Mouse (Mus musculus): ENCODE results near the gene Mbnl1. TPM values are rescaled to one million over a fixed set of nuclear protein-coding genes. Genes with fewer than 3 reads are reported as not detected.

Gene Mbnl1
- polyA plus RNA-seq, 1 experiment: 20.3 TPM

GRCm38 (mm10) chr3:60563529-60564243 lies 91.1 kb downstream of the Mbnl1 start:
- H3K4me3 ChIP-seq (replicated peaks): no peak overlapping the region
- peaks cover 91% of the 10 kb centered on the region for H3K4me1 ChIP-seq
- H3K9me3 ChIP-seq: no peaks in the 10 kb centered on the region
- TF ChIP-seq FLI1 (IDR thresholded peaks at IDR 0.05; ENCODE audit: low read length): no peak
- TF ChIP-seq GATA1 (IDR thresholded peaks at IDR 0.05; ENCODE audit: borderline replicate concordance, low read length): no peak
- H3K27me3 ChIP-seq (replicated peaks): no peaks in the 10 kb centered on the region
- peaks cover 87% of the 10 kb centered on the region for H3K36me3 ChIP-seq (replicated peaks; ENCODE audit: low read length)

GRCm38 (mm10) chr3:60564244-60564643 lies 91.6 kb downstream of the Mbnl1 start:
- peaks cover 91% of the 10 kb centered on the region for H3K4me1 ChIP-seq
- peaks cover 83% of the 10 kb centered on the region for H3K36me3 ChIP-seq (replicated peaks; ENCODE audit: low read length)
- H3K4me3 ChIP-seq (replicated peaks): no peak overlapping the region
- H3K27me3 ChIP-seq (replicated peaks): no peaks in the 10 kb centered on the region
- no peak for TF ChIP-seq GATA1 (IDR thresholded peaks at IDR 0.05; ENCODE audit: borderline replicate concordance, low read length)
- TF ChIP-seq FLI1 (IDR thresholded peaks at IDR 0.05; ENCODE audit: low read length): no peak
- no peaks in the 10 kb centered on the region for H3K9me3 ChIP-seq

- Histone ChIP-seq H3K9me3 (no peaks in the 10 kb centered on the region), H3K27me3 (replicated peaks) (no peaks in the 10 kb centered on the region), H3K4me1 (peaks cover 90% of the 10 kb centered on the region), H3K4me3 (replicated peaks) (no peak overlapping the region), H3K36me3 (replicated peaks; ENCODE audit: low read length) (peaks cover 84% of the 10 kb centered on the region)
- no peak for TF ChIP-seq FLI1 (IDR thresholded peaks at IDR 0.05; ENCODE audit: low read length)
- TF ChIP-seq GATA1 (IDR thresholded peaks at IDR 0.05; ENCODE audit: borderline replicate concordance, low read length): no peak
Measured at GRCm38 (mm10) chr3:60565204-60565603, 92.6 kb downstream of the Mbnl1 start.

GRCm38 (mm10) chr3:60565950-60566349 lies 93.3 kb downstream of the Mbnl1 start:
- Histone ChIP-seq H3K9me3 (no peaks in the 10 kb centered on the region), H3K27me3 (replicated peaks) (no peaks in the 10 kb centered on the region), H3K4me1 (peaks cover 90% of the 10 kb centered on the region), H3K36me3 (replicated peaks; ENCODE audit: low read length) (peaks cover 83% of the 10 kb centered on the region), H3K4me3 (replicated peaks) (no peak overlapping the region)
- TF ChIP-seq GATA1 (IDR thresholded peaks at IDR 0.05; ENCODE audit: borderline replicate concordance, low read length) (no peak), FLI1 (IDR thresholded peaks at IDR 0.05; ENCODE audit: low read length) (no peak)

- Histone ChIP-seq H3K4me1 (peaks cover 91% of the 10 kb centered on the region), H3K27me3 (replicated peaks) (no peaks in the 10 kb centered on the region), H3K36me3 (replicated peaks; ENCODE audit: low read length) (peaks cover 71% of the 10 kb centered on the region), H3K9me3 (no peaks in the 10 kb centered on the region), H3K4me3 (replicated peaks) (no peak overlapping the region)
- no peak for TF ChIP-seq GATA1 (IDR thresholded peaks at IDR 0.05; ENCODE audit: borderline replicate concordance, low read length)
- TF ChIP-seq FLI1 (IDR thresholded peaks at IDR 0.05; ENCODE audit: low read length): no peak
Measured at GRCm38 (mm10) chr3:60568171-60568684, 95.6 kb downstream of the Mbnl1 start.

GRCm38 (mm10) chr3:60568801-60569568 lies 96.4 kb downstream of the Mbnl1 start:
- peaks cover 91% of the 10 kb centered on the region for H3K4me1 ChIP-seq
- H3K27me3 ChIP-seq (replicated peaks): no peaks in the 10 kb centered on the region
- H3K4me3 ChIP-seq (replicated peaks): peak overlapping the region; percentile 76
- H3K36me3 ChIP-seq (replicated peaks; ENCODE audit: low read length): peaks cover 68% of the 10 kb centered on the region
- TF ChIP-seq FLI1 (IDR thresholded peaks at IDR 0.05; ENCODE audit: low read length): no peak
- no peak for TF ChIP-seq GATA1 (IDR thresholded peaks at IDR 0.05; ENCODE audit: borderline replicate concordance, low read length)
- H3K9me3 ChIP-seq: no peaks in the 10 kb centered on the region

GRCm38 (mm10) chr3:60569781-60570180 lies 97.2 kb downstream of the Mbnl1 start:
- H3K36me3 ChIP-seq (replicated peaks; ENCODE audit: low read length): peaks cover 68% of the 10 kb centered on the region
- no peaks in the 10 kb centered on the region for H3K9me3 ChIP-seq
- H3K4me3 ChIP-seq (replicated peaks): peak overlapping the region; percentile 46
- TF ChIP-seq FLI1 (IDR thresholded peaks at IDR 0.05; ENCODE audit: low read length) (no peak), GATA1 (IDR thresholded peaks at IDR 0.05; ENCODE audit: borderline replicate concordance, low read length) (no peak)
- H3K27me3 ChIP-seq (replicated peaks): no peaks in the 10 kb centered on the region
- H3K4me1 ChIP-seq: peaks cover 91% of the 10 kb centered on the region

GRCm38 (mm10) chr3:60570491-60571022 lies 97.9 kb downstream of the Mbnl1 start:
- TF ChIP-seq GATA1 (IDR thresholded peaks at IDR 0.05; ENCODE audit: borderline replicate concordance, low read length) (no peak), FLI1 (IDR thresholded peaks at IDR 0.05; ENCODE audit: low read length) (no peak)
- Histone ChIP-seq H3K9me3 (no peaks in the 10 kb centered on the region), H3K36me3 (replicated peaks; ENCODE audit: low read length) (peaks cover 68% of the 10 kb centered on the region), H3K4me3 (replicated peaks) (peak overlapping the region; percentile 57), H3K4me1 (peaks cover 94% of the 10 kb centered on the region), H3K27me3 (replicated peaks) (no peaks in the 10 kb centered on the region)

- H3K4me1 ChIP-seq: peaks cover 94% of the 10 kb centered on the region
- H3K9me3 ChIP-seq: no peaks in the 10 kb centered on the region
- no peak overlapping the region for H3K4me3 ChIP-seq (replicated peaks)
- H3K27me3 ChIP-seq (replicated peaks): no peaks in the 10 kb centered on the region
- H3K36me3 ChIP-seq (replicated peaks; ENCODE audit: low read length): peaks cover 62% of the 10 kb centered on the region
- TF ChIP-seq FLI1 (IDR thresholded peaks at IDR 0.05; ENCODE audit: low read length) (no peak), GATA1 (IDR thresholded peaks at IDR 0.05; ENCODE audit: borderline replicate concordance, low read length) (no peak)
Measured at GRCm38 (mm10) chr3:60571493-60571892, 98.9 kb downstream of the Mbnl1 start.

Measured in megakaryocyte, embryonic 14.5 days (primary cell).